Mouse (Mus musculus) brown adipose tissue, adult 24 weeks (tissue): ENCODE measurements around the gene Hbq1a. TPM values are rescaled to one million over a fixed set of nuclear protein-coding genes. Genes with fewer than 3 reads are reported as not detected.

Experiments
- H3K27ac ChIP-seq: fragments of 200-500 bp; replicated peaks from 2 replicates; pipeline ENCODE4 v1.5.1; 2012; ENCODE audit warnings: low read depth, mild to moderate bottlenecking, low read length
- H3K4me1 ChIP-seq: fragments of 200-500 bp; 2 replicates; pipeline ENCODE4 v1.6.1; 2012; ENCODE audit warnings: low read length, mixed read lengths; ENCODE audit not compliant: control insufficient read depth, insufficient read depth, insufficient read length
- H3K4me3 ChIP-seq: fragments of 200-500 bp; 2 replicates; pipeline ENCODE4 v1.5.1; 2012; ENCODE audit warnings: low read depth, mild to moderate bottlenecking, low read length, moderate library complexity; ENCODE audit not compliant: insufficient read depth
- polyA plus RNA-seq: library from polyadenylated mRNA; stranded (reverse); fragments of >200 nt; gene quantifications from 2 replicates; pipeline ENCODE4 v1.2.4, GENCODE M21; 2012; ENCODE audit not compliant: missing spikeins, insufficient read depth, insufficient read length

Gene Hbq1a
- polyA plus RNA-seq, 1 experiment: not detected

- Histone ChIP-seq H3K4me1 (peaks cover 4% of the 10 kb centered on the region), H3K4me3 (no peak overlapping the region), H3K27ac (no peak overlapping the region)
Observed at GRCm38 (mm10) chr11:32333235-32333634, 33.4 kb downstream of the Hbq1a start.

- peaks cover 10% of the 10 kb centered on the region for H3K4me1 ChIP-seq
- no peak overlapping the region for H3K27ac ChIP-seq
- no peak overlapping the region for H3K4me3 ChIP-seq
Observed at GRCm38 (mm10) chr11:32336435-32336907, 36.6 kb downstream of the Hbq1a start.

- H3K4me3 ChIP-seq: no peak overlapping the region
- H3K4me1 ChIP-seq: peaks cover 10% of the 10 kb centered on the region
- H3K27ac ChIP-seq: no peak overlapping the region
Observed at GRCm38 (mm10) chr11:32339131-32339531, 39.3 kb downstream of the Hbq1a start.

- Histone ChIP-seq H3K4me1 (peaks cover 10% of the 10 kb centered on the region), H3K4me3 (no peak overlapping the region), H3K27ac (no peak overlapping the region)
Observed at GRCm38 (mm10) chr11:32340476-32341473, 40.9 kb downstream of the Hbq1a start.

GRCm38 (mm10) chr11:32342770-32343191 lies 42.9 kb downstream of the Hbq1a start:
- peaks cover 10% of the 10 kb centered on the region for H3K4me1 ChIP-seq
- no peak overlapping the region for H3K27ac ChIP-seq
- no peak overlapping the region for H3K4me3 ChIP-seq

- Histone ChIP-seq H3K27ac (no peak overlapping the region), H3K4me1 (peaks cover 10% of the 10 kb centered on the region), H3K4me3 (no peak overlapping the region)
Observed at GRCm38 (mm10) chr11:32343350-32343749, 43.5 kb downstream of the Hbq1a start.

GRCm38 (mm10) chr11:32345504-32346297 lies 45.8 kb downstream of the Hbq1a start:
- Histone ChIP-seq H3K27ac (no peak overlapping the region), H3K4me3 (no peak overlapping the region)

GRCm38 (mm10) chr11:32347264-32347606 lies 47.4 kb downstream of the Hbq1a start:
- H3K27ac ChIP-seq: no peak overlapping the region
- H3K4me1 ChIP-seq: peaks cover 3% of the 10 kb centered on the region
- peak overlapping the region; percentile 66 for H3K4me3 ChIP-seq

More at GRCm38 (mm10) chr11:32345504-32346297, 45.8 kb downstream of the Hbq1a start:
- H3K4me1 ChIP-seq: peaks cover 3% of the 10 kb centered on the region

- H3K4me3 ChIP-seq: peak within 1 kb of the TSS; percentile 88
- H3K4me1 ChIP-seq: peaks cover 3% of the 10 kb centered on the region
- H3K27ac ChIP-seq: peak within 1 kb of the TSS; percentile 49
Observed at GRCm38 (mm10) chr11:32347607-32348432, 48.0 kb downstream of the Hbq1a start, which contains the start of gene Sh3pxd2b. Gene Sh3pxd2b (plus strand): TSS chr11:32347820.

GRCm38 (mm10) chr11:32348433-32349283 lies 48.8 kb downstream of the Hbq1a start:
- Histone ChIP-seq H3K4me1 (peaks cover 3% of the 10 kb centered on the region), H3K27ac (peak overlapping the region; percentile 59), H3K4me3 (peak overlapping the region; percentile 88)

- H3K4me3 ChIP-seq: peak overlapping the region; percentile 34; the same call in 1 of the 2 replicates
- H3K4me1 ChIP-seq: peaks cover 3% of the 10 kb centered on the region
- peak overlapping the region; percentile 59 for H3K27ac ChIP-seq
Observed at GRCm38 (mm10) chr11:32349284-32349953, 49.5 kb downstream of the Hbq1a start.
